Mouse (Mus musculus): ENCODE results near the gene Irf2. TPM values are rescaled to one million over a fixed set of nuclear protein-coding genes. Genes with fewer than 3 reads are reported as not detected.
"Not testable (repeated sequence)": the region's sequence is repeated elsewhere in the genome, so short reads cannot be mapped to it uniquely, and the experiment has no call there.

Irf2 gene
- total RNA-seq, 2 experiments from 2014 or later: 29.6 to 36.3 TPM

GRCm38 (mm10) chr8:46729671-46730070 is 9.9 kb upstream of the Irf2 start:
- DNase-seq: not testable (repeated sequence)

GRCm38 (mm10) chr8:46732381-46732915 is 7.1 kb upstream of the Irf2 start:
- DNase-seq: no peak

GRCm38 (mm10) chr8:46733603-46734002 is 5.9 kb upstream of the Irf2 start:
- DNase-seq: no peak

GRCm38 (mm10) chr8:46735505-46735904 is 4.0 kb upstream of the Irf2 start:
- no peak for DNase-seq

GRCm38 (mm10) chr8:46736260-46736659 is 3.3 kb upstream of the Irf2 start:
- DNase-seq: no peak

GRCm38 (mm10) chr8:46737421-46737820 is 2.1 kb upstream of the Irf2 start:
- DNase-seq: no peak

- DNase-seq: peak; percentile 64
Observed at GRCm38 (mm10) chr8:46737907-46738306, 1.6 kb upstream of the Irf2 start.

GRCm38 (mm10) chr8:46738601-46739000 is 931 bp upstream of the Irf2 start:
- no peak for DNase-seq

- DNase-seq: no peak
Observed at GRCm38 (mm10) chr8:46739956-46740512, 502 bp downstream of the Irf2 start.

- peak; percentile 82 for DNase-seq
Observed at GRCm38 (mm10) chr8:46740513-46741280, 1.2 kb downstream of the Irf2 start.

- peak; percentile 59 for DNase-seq
Observed at GRCm38 (mm10) chr8:46741281-46741791, 1.8 kb downstream of the Irf2 start.

- DNase-seq: no peak
Observed at GRCm38 (mm10) chr8:46741991-46742690, 2.6 kb downstream of the Irf2 start.

- DNase-seq: no peak
Observed at GRCm38 (mm10) chr8:46742691-46743082, 3.2 kb downstream of the Irf2 start.

- DNase-seq: no peak
Observed at GRCm38 (mm10) chr8:46745464-46745863, 5.9 kb downstream of the Irf2 start.

- DNase-seq: no peak
Observed at GRCm38 (mm10) chr8:46747311-46747980, 7.9 kb downstream of the Irf2 start.

- no peak for DNase-seq
Observed at GRCm38 (mm10) chr8:46750000-46750399, 10.5 kb downstream of the Irf2 start.

GRCm38 (mm10) chr8:46750566-46750965 is 11.0 kb downstream of the Irf2 start:
- DNase-seq: no peak

- DNase-seq: no peak
Observed at GRCm38 (mm10) chr8:46751151-46751550, 11.6 kb downstream of the Irf2 start.

GRCm38 (mm10) chr8:46752986-46753385 is 13.5 kb downstream of the Irf2 start:
- DNase-seq: no peak

GRCm38 (mm10) chr8:46754355-46754754 is 14.8 kb downstream of the Irf2 start:
- no peak for DNase-seq

- DNase-seq: no peak
Observed at GRCm38 (mm10) chr8:46755731-46756333, 16.3 kb downstream of the Irf2 start.

- DNase-seq: no peak
Observed at GRCm38 (mm10) chr8:46757613-46758012, 18.1 kb downstream of the Irf2 start.

Data from heart, postnatal 4 days (tissue).